Comparison of ENCODE assay signal across 8 mouse cellular contexts in genomic region chr3:26153036-26153741, GRCm38 (mm10).
DNase-seq lines count a peak whose midpoint lies in the region; ATAC-seq and TF ChIP-seq lines count a peak whose summit lies in the region.

No protein-coding gene starts in this region.

- no peak overlapping the region for H3K27ac ChIP-seq in embryonic facial prominence, embryonic 13.5 days
- H3K27ac ChIP-seq in hindbrain, embryonic 14.5 days, result peak overlapping the region; percentile 81
- H3K27ac ChIP-seq in limb, embryonic 14.5 days (replicated peaks; ENCODE audit: low read depth, low read length), result peak overlapping the region; percentile 48; the same call in 1 of the 2 replicates

- no peak for ATAC-seq in embryonic facial prominence, embryonic 13.5 days (ENCODE audit: insufficient number of reproducible peaks, insufficient read depth, low FRiP score, low TSS enrichment, low read depth)
- ATAC-seq in hindbrain, embryonic 14.5 days (ENCODE audit: low FRiP score), result peak; percentile 73
- ATAC-seq in limb, embryonic 14.5 days (ENCODE audit: low FRiP score, low read depth), result no peak

- peak overlapping the region; percentile 56 for H3K9ac ChIP-seq in embryonic facial prominence, embryonic 13.5 days
- peak overlapping the region; percentile 81 for H3K9ac ChIP-seq in hindbrain, embryonic 14.5 days
- H3K9ac ChIP-seq in limb, embryonic 14.5 days (ENCODE audit: low read depth, low read length, severe bottlenecking), result peak overlapping the region; percentile 64

- no peak for TF ChIP-seq POLR2A in limb, embryonic 14.5 days (IDR thresholded peaks at IDR 0.05; ENCODE audit: borderline replicate concordance, extremely low read depth, insufficient read depth, insufficient read length)

- H3K4me2 ChIP-seq in embryonic facial prominence, embryonic 13.5 days, result peak overlapping the region; percentile 82
- peak overlapping the region; percentile 50 for H3K4me2 ChIP-seq in hindbrain, embryonic 14.5 days (replicated peaks)
- peak overlapping the region; percentile 73 for H3K4me2 ChIP-seq in limb, embryonic 14.5 days (replicated peaks; ENCODE audit: low read depth, low read length, severe bottlenecking)

- H3K4me1 ChIP-seq in embryonic facial prominence, embryonic 13.5 days, result no peaks in the 10 kb centered on the region
- H3K4me1 ChIP-seq in hindbrain, embryonic 14.5 days (replicated peaks; ENCODE audit: control insufficient read depth, insufficient read depth, low read length), result peaks cover 28% of the 10 kb centered on the region
- H3K4me1 ChIP-seq in limb, embryonic 14.5 days (ENCODE audit: control insufficient read depth, insufficient read depth, low read length), result peaks cover 7% of the 10 kb centered on the region; the same call in 1 of the 2 replicates

- no peaks in the 10 kb centered on the region for H3K36me3 ChIP-seq in embryonic facial prominence, embryonic 13.5 days
- no peaks in the 10 kb centered on the region for H3K36me3 ChIP-seq in hindbrain, embryonic 14.5 days (replicated peaks; ENCODE audit: control insufficient read depth, insufficient read depth)
- no peaks in the 10 kb centered on the region for H3K36me3 ChIP-seq in limb, embryonic 14.5 days (ENCODE audit: control insufficient read depth, insufficient read depth, low read length)

- under 1% methylated on average over 31 of the region's 31 CpGs for WGBS in embryonic facial prominence, embryonic 13.5 days
- under 1% methylated on average over 31 of the region's 31 CpGs for WGBS in hindbrain, embryonic 14.5 days
- WGBS in limb, embryonic 14.5 days, result under 1% methylated on average over 31 of the region's 31 CpGs

- H3K9me3 ChIP-seq in embryonic facial prominence, embryonic 13.5 days, result no peaks in the 10 kb centered on the region
- H3K9me3 ChIP-seq in hindbrain, embryonic 14.5 days (ENCODE audit: control insufficient read depth, low read length), result no peaks in the 10 kb centered on the region
- no peaks in the 10 kb centered on the region for H3K9me3 ChIP-seq in limb, embryonic 14.5 days (ENCODE audit: control insufficient read depth, low read length)

- DNase-seq in adrenal gland, postnatal 14 days, result peak; percentile 5
- DNase-seq in adrenal gland, postnatal 25 days, result no peak
- peak; percentile 8 for DNase-seq in R1 (ENCODE audit: low read depth, low spot score)
- DNase-seq in hindbrain, embryonic 14.5 days (ENCODE audit: low spot score), result peak; percentile 66
- peak; percentile 20 for DNase-seq in limb, embryonic 14.5 days (ENCODE audit: low spot score)
- DNase-seq in right cerebral cortex, adult 2 months (ENCODE audit: low spot score in 2 of 2), result peak; percentile 55 to 62
- no peak for DNase-seq in gastrocnemius, adult 18-20 months (ENCODE audit: low spot score)

- peak overlapping the region; percentile 54 for H3K4me3 ChIP-seq in embryonic facial prominence, embryonic 13.5 days
- peak overlapping the region; percentile 64 for H3K4me3 ChIP-seq in hindbrain, embryonic 14.5 days (replicated peaks; ENCODE audit: low read length)
- peak overlapping the region; percentile 54 for H3K4me3 ChIP-seq in limb, embryonic 14.5 days (replicated peaks; ENCODE audit: low read length)

- no peaks in the 10 kb centered on the region for H3K27me3 ChIP-seq in embryonic facial prominence, embryonic 13.5 days
- H3K27me3 ChIP-seq in hindbrain, embryonic 14.5 days (ENCODE audit: control insufficient read depth, insufficient read depth, low read length), result no peaks in the 10 kb centered on the region
- H3K27me3 ChIP-seq in limb, embryonic 14.5 days (ENCODE audit: control insufficient read depth, insufficient read depth, low read length), result no peaks in the 10 kb centered on the region

Comparison
In these comparisons a context has a peak if more than half of its experiments do, and no peak if none do; other contexts are left out.
1. DNase-seq: peak in adrenal gland, postnatal 14 days (single experiment), R1 (single experiment), hindbrain, embryonic 14.5 days (single experiment), limb, embryonic 14.5 days (single experiment) and right cerebral cortex, adult 2 months (2 of 2); none in adrenal gland, postnatal 25 days (single experiment) and gastrocnemius, adult 18-20 months (single experiment).
2. Peak in every context shown above with its lines, with median percentiles within 50 percentile points of each other: H3K4me2 ChIP-seq, H3K4me3 ChIP-seq and H3K9ac ChIP-seq.